Mouse (Mus musculus) heart, embryonic 14.5 days (tissue): Measurements from ENCODE around the gene Hdac6. TPM values are rescaled to one million over a fixed set of nuclear protein-coding genes. Genes with fewer than 3 reads are reported as not detected.

Source experiments
- ATAC-seq: fragments of 200-750 bp; cut with Nextera tagmentation; 2 replicates; pipeline ENCODE4 v1.8.0; 2017; ENCODE audit warnings: low read depth, moderate TSS enrichment; ENCODE audit not compliant: insufficient number of reproducible peaks, insufficient read depth, low FRiP score
- H3K27ac ChIP-seq, 2 experiments: fragments of 200-500 bp in 1 of 2; fragments of 300-500 bp in 1 of 2; sonication (generic) in 1 of 2; replicated peaks in 1 of 2; 2 replicates each; pipeline ENCODE4 v1.5.1; 2012 to 2014; ENCODE audit warnings: low read depth in 2 of 2, low read length in 2 of 2, control low read depth in 1 of 2, mild to moderate bottlenecking in 1 of 2, mixed read lengths in 1 of 2; ENCODE audit not compliant: control insufficient read depth in 1 of 2, insufficient read depth in 1 of 2
- H3K27me3 ChIP-seq: fragments of 300-500 bp; sonication (generic); 2 replicates; pipeline ENCODE4 v1.6.1; 2014; ENCODE audit warnings: mild to moderate bottlenecking, low read length, control low read depth; ENCODE audit not compliant: control insufficient read depth, insufficient read depth
- H3K36me3 ChIP-seq: fragments of 300-500 bp; sonication (generic); 2 replicates; pipeline ENCODE4 v1.6.1; 2014; ENCODE audit warnings: mild to moderate bottlenecking, control low read depth, low read length, mixed read lengths; ENCODE audit not compliant: control insufficient read depth, insufficient read depth
- H3K4me1 ChIP-seq, 2 experiments: fragments of 200-500 bp in 1 of 2; fragments of 300-500 bp in 1 of 2; sonication (generic) in 1 of 2; 2 replicates each; pipeline ENCODE4 v1.6.1; 2012 to 2014; ENCODE audit warnings: low read length in 2 of 2, control low read depth in 1 of 2, mixed read lengths in 1 of 2; ENCODE audit not compliant: control insufficient read depth in 2 of 2, insufficient read depth in 2 of 2
- H3K4me2 ChIP-seq: fragments of 300-500 bp; sonication (generic); 2 replicates; pipeline ENCODE4 v1.6.1; 2014; ENCODE audit warnings: mild to moderate bottlenecking, low read length
- H3K4me3 ChIP-seq, 2 experiments: fragments of 200-500 bp in 1 of 2; fragments of 300-500 bp in 1 of 2; sonication (generic) in 1 of 2; 2 replicates each; pipeline ENCODE4 v1.5.1; 2012 to 2014; ENCODE audit warnings: low read length in 2 of 2, mild to moderate bottlenecking in 2 of 2, control low read depth in 1 of 2, low read depth in 1 of 2, moderate library complexity in 1 of 2; ENCODE audit not compliant: control insufficient read depth in 1 of 2, insufficient read depth in 1 of 2
- H3K9ac ChIP-seq: fragments of 300-500 bp; sonication (generic); 2 replicates; pipeline ENCODE4 v1.6.1; 2014; ENCODE audit warnings: mild to moderate bottlenecking, low read length
- H3K9me3 ChIP-seq: fragments of 300-500 bp; sonication (generic); 2 replicates; pipeline ENCODE4 v1.6.1; 2016; ENCODE audit warnings: low read length, control low read depth; ENCODE audit not compliant: control insufficient read depth
- WGBS: fragments of 180-500 bp; shearing (Covaris S2); extraction: QIAGEN DNeasy Blood & Tissue Kit; methylation state at CpG from one replicate; pipeline ENCODE4 v1.1.7; 2014; 5-methylcytosine and 5-hydroxymethylcytosine counted together
- polyA plus RNA-seq: library from polyadenylated mRNA; unstranded; fragments of >200 nt; fragmentation: Nextera tagmentation; extraction: Ambion mirVana; gene quantifications from 2 replicates; pipeline ENCODE4 v1.2.1, GENCODE M21; 2014

Hdac6 gene
- polyA plus RNA-seq, 1 experiment from 2014 or later = 25.3 TPM

GRCm38 (mm10) chrX:7898880-7899874 is 48.5 kb downstream of the Hdac6 start, which contains the start of the genes Pqbp1 and Timm17b:
Gene Pqbp1, minus strand, starts transcription at chrX:7899269.
Gene Timm17b, plus strand, starts transcription at chrX:7899357.
- H3K9me3 ChIP-seq = no peaks in the 10 kb centered on the region
- peak within 1 kb of the TSS; percentile 76 for H3K9ac ChIP-seq
- peaks cover 30% of the 10 kb centered on the region for H3K36me3 ChIP-seq
- H3K27me3 ChIP-seq = no peaks in the 10 kb centered on the region
- H3K4me1 ChIP-seq = peaks cover 0 to 7% of the 10 kb centered on the region in 2 experiments; a peak in 1 of 4 replicates
- peak within 1 kb of the TSS; percentile 49 to 85 for H3K4me3 ChIP-seq
- peak within 1 kb of the TSS; percentile 82 to 91 for H3K27ac ChIP-seq
- peak within 1 kb of the TSS; percentile 64 for H3K4me2 ChIP-seq
- 14% methylated on average over 62 of the region's 62 CpGs for WGBS
- peak; percentile 95 for ATAC-seq

DNA sequence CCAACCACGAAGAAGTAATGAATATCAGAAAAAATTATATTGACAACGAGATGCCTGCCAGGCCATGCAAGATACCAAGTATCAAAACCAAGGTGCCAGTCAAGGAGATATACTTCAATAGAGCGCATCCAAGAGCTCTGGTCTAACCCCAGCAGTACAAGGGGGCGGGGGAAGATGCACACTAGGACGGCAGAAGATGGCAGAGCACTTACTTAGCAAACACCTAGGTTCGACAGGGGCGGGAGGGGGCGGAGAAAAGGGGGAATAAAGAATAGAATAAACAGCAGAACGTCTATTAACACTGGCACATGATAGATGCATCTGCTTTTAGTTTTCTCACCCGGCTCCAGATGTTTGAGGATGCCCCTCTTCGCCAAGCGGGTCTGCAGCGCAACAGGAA is 49.5 kb downstream of the Hdac6 start:
- H3K4me2 ChIP-seq = peak overlapping the region; percentile 64
- peaks cover 35% of the 10 kb centered on the region for H3K36me3 ChIP-seq
- peak overlapping the region; percentile 76 for H3K9ac ChIP-seq
- WGBS = 29% methylated on average over 13 of the region's 13 CpGs
- no peak for ATAC-seq
- H3K27ac ChIP-seq = peak overlapping the region in 1 of 2 experiments; percentile 82; a peak in 1 of 4 replicates
- H3K4me3 ChIP-seq = peak overlapping the region; percentile 49 to 85
- H3K4me1 ChIP-seq = peaks cover 0 to 7% of the 10 kb centered on the region in 2 experiments; a peak in 1 of 4 replicates
- H3K9me3 ChIP-seq = no peaks in the 10 kb centered on the region
- no peaks in the 10 kb centered on the region for H3K27me3 ChIP-seq

DNA sequence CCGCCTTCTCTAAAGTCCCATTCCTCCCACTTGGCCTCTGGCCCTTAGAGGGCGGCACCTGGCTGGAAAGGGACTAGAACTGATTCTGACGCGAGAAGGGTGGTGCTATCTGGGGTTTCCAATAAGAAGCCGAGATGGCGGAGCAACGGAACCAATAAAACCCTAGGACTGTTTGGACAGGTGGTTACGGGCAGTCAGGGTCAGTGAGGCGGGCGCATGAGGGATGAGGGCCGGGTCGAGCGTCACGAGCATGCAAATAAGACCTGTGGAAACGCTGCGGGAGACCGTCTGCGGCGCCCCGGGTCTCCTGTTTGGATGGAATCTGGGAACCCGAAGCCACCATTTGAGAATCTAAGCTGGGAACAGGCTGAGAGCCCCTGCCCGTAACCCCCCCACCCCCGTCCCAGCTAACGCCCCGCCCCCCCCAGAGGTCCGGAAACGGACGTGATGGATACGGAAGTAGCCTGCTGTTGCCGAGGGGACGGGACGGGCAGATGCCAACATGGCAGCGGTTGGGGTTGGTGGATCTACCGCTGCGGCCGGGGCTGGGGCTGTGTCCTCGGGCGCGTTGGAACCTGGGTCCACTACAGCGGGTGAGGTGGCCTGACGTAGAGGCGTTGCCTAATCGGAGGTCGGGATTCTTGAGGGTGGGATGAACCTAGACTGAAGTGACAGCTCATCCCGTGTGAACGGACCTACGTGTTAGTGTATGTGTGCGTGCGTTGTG is 63.7 kb downstream of the Hdac6 start, which contains the start of gene Slc35a2:
Gene Slc35a2 (plus strand): TSS at position 188 of the 727 bp plus-strand sequence.
- H3K36me3 ChIP-seq = no peaks in the 10 kb centered on the region
- peak within 1 kb of the TSS; percentile 49 to 94 for H3K4me3 ChIP-seq
- WGBS = 15% methylated on average over 49 of the region's 49 CpGs
- peak within 1 kb of the TSS; percentile 63 for H3K9ac ChIP-seq
- H3K9me3 ChIP-seq = no peaks in the 10 kb centered on the region
- no peaks in the 10 kb centered on the region for H3K27me3 ChIP-seq
- H3K4me2 ChIP-seq = peak within 1 kb of the TSS; percentile 72
- H3K27ac ChIP-seq = peak within 1 kb of the TSS; percentile 49 to 85; a peak in 3 of 4 replicates
- peaks cover 3 to 5% of the 10 kb centered on the region in 2 experiments; a peak in 2 of 4 replicates for H3K4me1 ChIP-seq
- ATAC-seq = peak; percentile 92

Other genes starting within 250 kb of the Hdac6 start
- gene Wdr45, start 233.6 kb downstream of the Hdac6 start, polyA plus RNA-seq = 18.5 and 24.0 TPM in 2 replicates
- gene Gm45208, start 225.6 kb downstream of the Hdac6 start, polyA plus RNA-seq = not detected in 2 replicates
- 36.3 and 40.8 TPM in 2 replicates for gene Praf2, start 219.4 kb downstream of the Hdac6 start, polyA plus RNA-seq
- 4.7 and 5.9 TPM in 2 replicates for gene Ccdc120, start 197.0 kb downstream of the Hdac6 start, polyA plus RNA-seq
- 13.1 and 14.5 TPM in 2 replicates for gene Tfe3, start 185.3 kb downstream of the Hdac6 start, polyA plus RNA-seq
- gene Gripap1, start 158.1 kb downstream of the Hdac6 start, polyA plus RNA-seq = 25.0 and 26.6 TPM in 2 replicates
- gene Kcnd1, start 125.6 kb downstream of the Hdac6 start, polyA plus RNA-seq = 1.8 and 1.9 TPM in 2 replicates
- 16.2 and 19.9 TPM in 2 replicates for gene Otud5, start 106.5 kb downstream of the Hdac6 start, polyA plus RNA-seq
- 3.8 and 4.9 TPM in 2 replicates for gene Pim2, start 69.6 kb downstream of the Hdac6 start, polyA plus RNA-seq
- 15.2 and 18.3 TPM in 2 replicates for gene Slc35a2, start 63.9 kb downstream of the Hdac6 start, polyA plus RNA-seq
- 61.9 and 65.1 TPM in 2 replicates for gene Pqbp1, start 48.6 kb downstream of the Hdac6 start, polyA plus RNA-seq
- 132 and 159 TPM in 2 replicates for gene Timm17b, start 48.5 kb downstream of the Hdac6 start, polyA plus RNA-seq
- gene Gm10491, start 40.1 kb downstream of the Hdac6 start, polyA plus RNA-seq = not detected in 2 replicates
- gene Gm10490, start 38.3 kb downstream of the Hdac6 start, polyA plus RNA-seq = not detected in 2 replicates
- gene Pcsk1n, start 28.1 kb downstream of the Hdac6 start, polyA plus RNA-seq = 0.09 and 0.63 TPM in 2 replicates
- not detected in 2 replicates for gene Eras, start 19.3 kb downstream of the Hdac6 start, polyA plus RNA-seq
- gene Gata1, start 30.2 kb upstream of the Hdac6 start, polyA plus RNA-seq = 0.24 and 0.54 TPM in 2 replicates
- not detected in 2 replicates for gene Glod5, start 70.6 kb upstream of the Hdac6 start, polyA plus RNA-seq
- gene Suv39h1, start 126.9 kb upstream of the Hdac6 start, polyA plus RNA-seq = 28.4 and 28.9 TPM in 2 replicates
- gene Was, start 142.6 kb upstream of the Hdac6 start, polyA plus RNA-seq = 0.24 and 0.54 TPM in 2 replicates
- gene Wdr13, start 185.0 kb upstream of the Hdac6 start, polyA plus RNA-seq = 22.7 and 26.0 TPM in 2 replicates
- gene Rbm3, start 198.0 kb upstream of the Hdac6 start, polyA plus RNA-seq = 317 and 375 TPM in 2 replicates
- 10.4 and 12.0 TPM in 2 replicates for gene Tbc1d25, start 228.3 kb upstream of the Hdac6 start, polyA plus RNA-seq
- 28.0 and 28.5 TPM in 2 replicates for gene Ebp, start 245.6 kb upstream of the Hdac6 start, polyA plus RNA-seq